Mouse (Mus musculus) lung, postnatal 14 days (tissue): Measurements from ENCODE around the gene Creb3l4.

Experiments used
- DNase-seq: peaks from one replicate; pipeline ENCODE4 v3.0.0; 2021

Gene Creb3l4

GRCm38 (mm10) chr3:90224331-90224730, 19.0 kb downstream of the Creb3l4 start:
- no peak for DNase-seq

DNA sequence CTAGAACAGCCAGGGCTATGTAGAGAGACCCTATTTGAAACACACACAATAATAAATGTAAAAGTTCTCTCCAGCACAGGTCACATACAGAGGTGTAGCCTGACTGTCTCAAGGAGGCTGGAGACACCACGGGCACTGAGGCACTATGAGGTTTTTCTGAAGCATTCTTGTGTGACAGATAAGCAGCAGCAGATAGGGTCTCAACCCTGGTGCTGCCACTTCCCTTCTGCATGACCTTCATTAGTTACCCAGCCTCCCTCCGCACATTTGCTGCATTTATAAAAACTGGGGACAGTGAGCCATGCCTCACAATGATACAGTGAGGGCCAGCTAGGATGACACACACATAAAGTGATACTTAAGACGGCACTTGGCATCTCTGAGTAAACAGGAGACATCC, 20.4 kb downstream of the Creb3l4 start:
- DNase-seq, result no peak

- DNase-seq, result no peak
Observed at GRCm38 (mm10) chr3:90222455-90222854, 20.9 kb downstream of the Creb3l4 start.

DNA sequence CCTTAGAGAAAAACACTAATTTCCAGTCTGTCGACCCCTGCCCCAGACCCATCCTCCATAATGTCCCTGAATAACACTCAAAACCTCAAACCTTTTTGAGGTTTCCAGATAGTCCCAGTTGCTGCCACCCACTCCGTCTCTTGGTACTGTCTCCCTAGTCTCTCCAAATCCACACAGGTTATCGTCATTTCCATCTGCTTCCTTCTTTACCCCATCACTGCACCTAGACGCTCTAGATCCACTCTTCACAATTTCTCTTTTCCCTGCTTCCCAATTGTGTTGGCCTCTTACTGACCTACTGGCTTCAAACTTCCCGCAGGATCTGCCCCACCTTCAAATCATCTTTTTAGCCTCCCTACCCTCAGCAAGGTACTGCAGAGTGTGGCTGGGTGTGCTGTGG, 22.2 kb downstream of the Creb3l4 start:
- no peak for DNase-seq

DNA sequence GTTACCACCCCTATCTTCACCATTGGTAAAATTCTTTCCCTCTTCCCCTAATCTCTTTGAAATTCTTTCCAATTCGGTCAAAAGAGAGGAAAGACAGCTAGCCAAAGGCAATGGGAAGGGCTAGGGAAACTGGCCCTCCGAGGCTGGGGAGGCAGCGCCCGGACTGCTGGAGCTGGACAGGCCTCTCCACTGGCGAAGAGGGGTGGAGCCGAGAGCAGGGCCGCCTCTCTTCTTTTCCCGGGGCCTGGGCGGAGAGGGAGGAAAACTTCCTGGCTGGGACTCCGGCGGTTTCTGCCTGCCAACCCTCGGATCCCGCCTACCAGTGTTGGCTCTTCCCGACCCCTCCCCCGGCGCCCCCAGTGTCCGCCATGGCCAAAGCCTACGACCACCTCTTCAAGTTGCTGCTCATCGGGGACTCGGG, 22.8 kb downstream of the Creb3l4 start:
- peak; percentile 85 for DNase-seq

DNA sequence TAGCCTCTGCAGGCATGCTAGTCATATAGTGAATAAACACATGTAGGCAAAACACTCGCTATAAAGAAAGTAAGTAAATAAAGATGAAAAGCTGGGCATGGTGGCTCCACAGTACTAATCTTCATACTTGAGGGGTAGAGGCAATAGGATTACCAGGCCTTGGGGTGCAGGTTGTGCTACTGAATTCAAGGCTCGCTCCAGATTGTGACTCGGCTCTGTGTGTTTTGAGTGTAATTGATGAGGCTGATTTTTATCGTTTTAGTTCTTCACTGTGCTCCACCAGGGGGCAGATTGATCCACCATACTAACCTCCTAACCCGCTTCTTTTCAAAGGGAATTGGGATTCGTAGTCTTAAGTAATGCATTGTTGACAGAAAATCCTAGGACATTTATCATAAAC, 23.2 kb downstream of the Creb3l4 start:
- DNase-seq, result peak; percentile 57

GRCm38 (mm10) chr3:90215825-90216380, 27.4 kb downstream of the Creb3l4 start:
- DNase-seq, result no peak

- DNase-seq, result peak; percentile 26
Observed at GRCm38 (mm10) chr3:90213956-90214684, 29.2 kb downstream of the Creb3l4 start.

GRCm38 (mm10) chr3:90213377-90213866, 29.9 kb downstream of the Creb3l4 start, which contains the start of the genes Rps27 and Rab13:
Rps27 (minus strand) TSS chr3:90213651.
Rab13 (plus strand) TSS chr3:90213695.
- peak; percentile 87 for DNase-seq

DNA sequence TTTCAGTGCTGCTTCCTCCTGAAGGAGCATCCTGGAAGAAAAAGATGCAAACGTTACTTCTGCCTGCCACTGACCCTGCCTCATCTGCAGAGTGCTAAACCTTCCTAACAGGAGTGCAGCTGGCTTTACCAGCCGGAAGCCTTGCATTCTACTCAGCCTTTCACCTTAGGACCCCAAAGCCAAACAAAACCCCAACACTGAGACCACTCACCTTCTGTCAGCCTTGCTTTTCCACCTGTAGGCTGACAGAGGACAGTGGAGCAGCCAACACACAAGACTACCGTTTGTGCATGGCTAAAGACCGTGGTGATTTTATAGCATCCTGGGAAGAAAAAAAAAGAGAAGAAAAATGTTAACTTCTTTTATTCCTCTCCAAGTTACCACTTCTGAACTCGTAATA, 30.6 kb downstream of the Creb3l4 start:
- DNase-seq, result no peak

- DNase-seq, result no peak
Observed at GRCm38 (mm10) chr3:90211475-90212398, 31.6 kb downstream of the Creb3l4 start.

- DNase-seq, result no peak
Observed at GRCm38 (mm10) chr3:90209908-90210566, 33.3 kb downstream of the Creb3l4 start.

DNA sequence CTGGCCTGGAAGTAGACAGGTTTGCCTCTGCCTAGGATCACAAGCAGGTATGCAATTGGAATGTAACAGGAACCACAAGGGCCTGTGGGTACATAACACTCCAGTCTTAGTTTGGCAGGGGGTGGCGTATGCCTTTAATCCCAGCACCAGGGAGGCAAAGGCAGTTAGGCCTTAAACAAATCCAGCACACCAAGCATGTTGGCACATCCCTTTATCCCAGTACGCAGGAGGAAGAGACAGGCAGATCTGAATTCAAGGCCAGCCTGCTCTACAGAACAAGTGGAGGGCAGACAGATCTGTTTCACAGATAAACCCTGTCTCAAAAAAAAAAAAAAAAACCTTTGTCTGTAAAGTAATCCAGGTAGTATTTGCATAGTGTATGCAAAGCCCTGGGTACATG, 34.6 kb downstream of the Creb3l4 start:
- DNase-seq, result no peak

DNA sequence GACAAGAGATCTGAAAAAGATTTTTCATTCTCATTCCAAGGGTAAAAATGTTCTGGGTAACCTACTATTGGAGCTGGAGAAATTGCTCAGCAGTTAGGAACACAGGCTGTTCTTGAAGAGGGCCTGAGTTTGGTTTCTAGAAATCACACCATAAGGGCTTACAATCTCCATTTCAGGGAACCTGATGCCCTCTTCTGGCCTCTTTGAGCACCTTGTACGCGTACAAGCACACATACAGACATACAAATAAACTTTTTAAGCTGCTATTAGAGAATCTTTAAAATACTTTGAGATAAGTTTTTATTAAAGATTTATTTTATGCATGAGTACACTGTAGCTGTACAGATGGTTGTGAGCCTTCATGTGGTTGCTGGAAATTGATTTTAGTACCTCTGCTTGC, 38.7 kb downstream of the Creb3l4 start:
- no peak for DNase-seq

- DNase-seq, result no peak
Observed at GRCm38 (mm10) chr3:90203619-90204018, 39.7 kb downstream of the Creb3l4 start.

DNA sequence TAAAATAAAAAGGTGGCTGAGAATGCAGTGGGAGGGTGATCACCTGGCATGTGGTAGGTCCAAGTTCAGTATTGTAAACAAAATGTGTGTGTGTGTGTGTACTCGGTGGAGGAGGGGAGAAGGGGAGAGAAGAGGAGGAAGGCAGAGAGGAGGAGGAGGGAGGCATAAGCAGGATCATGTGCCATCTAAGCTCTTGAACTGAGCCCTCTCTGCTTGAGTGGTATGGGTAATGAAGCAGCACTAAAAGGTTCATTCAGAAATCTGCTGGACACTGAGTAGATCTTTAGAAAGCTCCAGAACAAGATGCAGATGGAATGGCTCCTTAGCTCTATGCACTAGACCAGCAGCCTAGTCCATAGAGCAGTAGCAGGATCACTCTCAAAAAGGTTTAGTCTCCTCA, 40.4 kb downstream of the Creb3l4 start:
- DNase-seq, result no peak

DNA sequence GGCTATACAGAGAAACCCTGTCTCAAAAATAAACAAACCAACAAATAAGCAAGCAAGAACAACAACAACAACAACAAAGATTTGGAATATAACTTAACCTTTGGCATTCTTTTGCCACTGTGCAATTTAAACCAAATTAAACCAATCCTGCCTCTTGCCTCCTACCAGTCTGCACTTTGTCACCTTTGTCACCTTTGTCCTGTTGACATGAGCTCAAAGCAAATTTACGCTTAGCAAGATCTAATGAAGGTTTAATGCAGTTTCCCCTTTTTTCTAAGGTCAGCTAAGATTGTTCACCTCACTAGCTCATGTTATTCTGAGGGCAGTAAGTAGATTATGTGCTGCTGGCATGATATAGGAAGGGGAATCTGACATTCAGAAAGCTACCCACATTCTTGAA, 45.8 kb downstream of the Creb3l4 start:
- no peak for DNase-seq

- DNase-seq, result no peak
Observed at GRCm38 (mm10) chr3:90195644-90196043, 47.7 kb downstream of the Creb3l4 start.

GRCm38 (mm10) chr3:90194759-90195158, 48.6 kb downstream of the Creb3l4 start:
- DNase-seq, result no peak

- no peak for DNase-seq
Observed at GRCm38 (mm10) chr3:90190859-90191510, 52.3 kb downstream of the Creb3l4 start.
